Mouse (Mus musculus) intestine, embryonic 14.5 days (tissue): Measurements from ENCODE around the gene Cdhr2. TPM values are rescaled to one million over a fixed set of nuclear protein-coding genes. Genes with fewer than 3 reads are reported as not detected.

Experiments
- ATAC-seq: fragments of 200-750 bp; cut with Nextera tagmentation; replicated peaks from 2 replicates; pipeline ENCODE4 v1.8.0; 2017; ENCODE audit warnings: low read depth, moderate number of reproducible peaks, moderate TSS enrichment, moderate library complexity; ENCODE audit not compliant: low FRiP score, low TSS enrichment
- DNase-seq: peaks from one replicate; pipeline ENCODE4 v3.0.0-alpha.2; 2018; ENCODE audit warnings: low spot score
- H3K27ac ChIP-seq: fragments of 300-500 bp; sonication (generic); 2 replicates; pipeline ENCODE4 v1.5.1; 2014; ENCODE audit warnings: low read depth, mild to moderate bottlenecking, control low read depth
- H3K27me3 ChIP-seq: fragments of 300-500 bp; sonication (generic); replicated peaks from 2 replicates; pipeline ENCODE4 v1.6.1; 2014; ENCODE audit warnings: low read length, control low read depth; ENCODE audit not compliant: control insufficient read depth, insufficient read depth
- H3K36me3 ChIP-seq: fragments of 300-500 bp; sonication (generic); 2 replicates; pipeline ENCODE4 v1.6.1; 2014; ENCODE audit warnings: low read length, control low read depth; ENCODE audit not compliant: control insufficient read depth, insufficient read depth
- H3K4me1 ChIP-seq: fragments of 300-500 bp; sonication (generic); replicated peaks from 2 replicates; pipeline ENCODE4 v1.6.1; 2014; ENCODE audit warnings: low read length, control low read depth, mixed read lengths; ENCODE audit not compliant: control insufficient read depth, insufficient read depth
- H3K4me2 ChIP-seq: fragments of 300-500 bp; sonication (generic); 2 replicates; pipeline ENCODE4 v1.6.1; 2014; ENCODE audit warnings: low read length
- H3K4me3 ChIP-seq: fragments of 300-500 bp; sonication (generic); 2 replicates; pipeline ENCODE4 v1.5.1; 2014; ENCODE audit warnings: low read depth, low read length, control low read depth, mixed read lengths
- H3K9ac ChIP-seq: fragments of 300-500 bp; sonication (generic); 2 replicates; pipeline ENCODE4 v1.6.1; 2014; ENCODE audit warnings: mild to moderate bottlenecking, low read length
- H3K9me3 ChIP-seq: fragments of 300-500 bp; sonication (generic); 2 replicates; pipeline ENCODE4 v1.6.1; 2016; ENCODE audit warnings: low read length, control low read depth; ENCODE audit not compliant: control insufficient read depth
- WGBS: fragments of 180-500 bp; shearing (Covaris S2); extraction: QIAGEN DNeasy Blood & Tissue Kit; methylation state at CpG from one replicate; pipeline ENCODE4 v1.1.7; 2014; 5-methylcytosine and 5-hydroxymethylcytosine counted together
- polyA plus RNA-seq: library from polyadenylated mRNA; unstranded; fragments of >200 nt; fragmentation: Nextera tagmentation; extraction: Ambion mirVana; gene quantifications from 2 replicates; pipeline ENCODE4 v1.2.1, GENCODE M21; 2014

Cdhr2 gene
- polyA plus RNA-seq, 1 experiment from 2014 or later, result 11.8 TPM

GRCm38 (mm10) chr13:54702507-54702906 lies 1.2 kb downstream of the Cdhr2 start:
- DNase-seq (no peak), ATAC-seq (no peak)
- H3K27ac ChIP-seq, result no peak overlapping the region
- H3K4me1 ChIP-seq, result no peaks in the 10 kb centered on the region; the same call in 1 of the 2 replicates
- no peak overlapping the region for H3K4me2 ChIP-seq
- H3K27me3 ChIP-seq, result no peaks in the 10 kb centered on the region
- no peaks in the 10 kb centered on the region for H3K36me3 ChIP-seq
- no peak overlapping the region for H3K9ac ChIP-seq
- H3K4me3 ChIP-seq, result no peak overlapping the region
- WGBS, result 77% methylated on average over 7 of the region's 7 CpGs
- no peaks in the 10 kb centered on the region for H3K9me3 ChIP-seq

- Histone ChIP-seq H3K9me3 (no peaks in the 10 kb centered on the region), H3K9ac (no peak overlapping the region), H3K4me1 (no peaks in the 10 kb centered on the region; the same call in 1 of the 2 replicates), H3K27me3 (no peaks in the 10 kb centered on the region), H3K4me3 (no peak overlapping the region), H3K36me3 (no peaks in the 10 kb centered on the region), H3K4me2 (no peak overlapping the region), H3K27ac (no peak overlapping the region)
- no peak for ATAC-seq
- DNase-seq, result no peak
- 51% methylated on average over 6 of the region's 6 CpGs for WGBS
Observed at GRCm38 (mm10) chr13:54704890-54705289, 3.6 kb downstream of the Cdhr2 start.

GRCm38 (mm10) chr13:54710866-54711265 lies 9.6 kb downstream of the Cdhr2 start:
- Histone ChIP-seq H3K27ac (no peak overlapping the region), H3K9ac (no peak overlapping the region), H3K4me2 (no peak overlapping the region), H3K9me3 (no peaks in the 10 kb centered on the region; the same call in 1 of the 2 replicates), H3K27me3 (no peaks in the 10 kb centered on the region), H3K36me3 (no peaks in the 10 kb centered on the region), H3K4me1 (no peaks in the 10 kb centered on the region), H3K4me3 (no peak overlapping the region)
- DNase-seq, result no peak
- WGBS, result 84% methylated on average over 3 of the region's 3 CpGs
- ATAC-seq, result no peak

- DNase-seq (no peak), ATAC-seq (no peak)
- no peaks in the 10 kb centered on the region for H3K36me3 ChIP-seq
- no peaks in the 10 kb centered on the region for H3K4me1 ChIP-seq
- H3K9me3 ChIP-seq, result no peaks in the 10 kb centered on the region; the same call in 1 of the 2 replicates
- H3K4me2 ChIP-seq, result no peak overlapping the region
- no peaks in the 10 kb centered on the region for H3K27me3 ChIP-seq
- no peak overlapping the region for H3K4me3 ChIP-seq
- H3K9ac ChIP-seq, result no peak overlapping the region
- no peak overlapping the region for H3K27ac ChIP-seq
- WGBS, result 45% methylated on average over 4 of the region's 4 CpGs
Observed at GRCm38 (mm10) chr13:54714393-54714792, 13.1 kb downstream of the Cdhr2 start.

- H3K4me2 ChIP-seq, result no peak overlapping the region
- H3K27ac ChIP-seq, result no peak overlapping the region
- H3K27me3 ChIP-seq, result no peaks in the 10 kb centered on the region
- H3K36me3 ChIP-seq, result no peaks in the 10 kb centered on the region
- H3K9ac ChIP-seq, result no peak overlapping the region
- no peak overlapping the region for H3K4me3 ChIP-seq
- ATAC-seq, result no peak
- DNase-seq, result no peak
- H3K9me3 ChIP-seq, result no peaks in the 10 kb centered on the region; the same call in 1 of the 2 replicates
- 55% methylated on average over 10 of the region's 10 CpGs for WGBS
- no peaks in the 10 kb centered on the region for H3K4me1 ChIP-seq
Observed at GRCm38 (mm10) chr13:54714996-54715395, 13.7 kb downstream of the Cdhr2 start.

GRCm38 (mm10) chr13:54716916-54717315 lies 15.7 kb downstream of the Cdhr2 start:
- no peaks in the 10 kb centered on the region for H3K36me3 ChIP-seq
- H3K4me3 ChIP-seq, result no peak overlapping the region
- no peak overlapping the region for H3K4me2 ChIP-seq
- H3K4me1 ChIP-seq, result no peaks in the 10 kb centered on the region
- no peaks in the 10 kb centered on the region for H3K9me3 ChIP-seq
- no peak overlapping the region for H3K9ac ChIP-seq
- ATAC-seq, result 0 out of 2 replicates have a peak, but pooled peaks have one; percentile 55
- 1% methylated on average over 5 of the region's 5 CpGs for WGBS
- no peak for DNase-seq
- no peak overlapping the region for H3K27ac ChIP-seq
- H3K27me3 ChIP-seq, result no peaks in the 10 kb centered on the region

GRCm38 (mm10) chr13:54723143-54723542 lies 21.9 kb downstream of the Cdhr2 start:
- 90% methylated on average over 3 of the region's 3 CpGs for WGBS
- Histone ChIP-seq H3K27ac (no peak overlapping the region), H3K36me3 (no peaks in the 10 kb centered on the region), H3K9me3 (no peaks in the 10 kb centered on the region), H3K9ac (no peak overlapping the region), H3K4me3 (no peak overlapping the region), H3K4me1 (no peaks in the 10 kb centered on the region), H3K4me2 (no peak overlapping the region), H3K27me3 (no peaks in the 10 kb centered on the region)
- DNase-seq, result no peak
- ATAC-seq, result no peak

GRCm38 (mm10) chr13:54726131-54726530 lies 24.9 kb downstream of the Cdhr2 start:
- DNase-seq (no peak), ATAC-seq (no peak)
- Histone ChIP-seq H3K4me3 (no peak overlapping the region), H3K27ac (no peak overlapping the region), H3K9ac (no peak overlapping the region), H3K4me1 (no peaks in the 10 kb centered on the region), H3K27me3 (no peaks in the 10 kb centered on the region), H3K36me3 (no peaks in the 10 kb centered on the region), H3K4me2 (no peak overlapping the region), H3K9me3 (no peaks in the 10 kb centered on the region)
- WGBS, result 68% methylated on average over 11 of the region's 11 CpGs

GRCm38 (mm10) chr13:54736931-54737330 lies 35.7 kb downstream of the Cdhr2 start:
- Histone ChIP-seq H3K4me2 (peak overlapping the region; percentile 53; the same call in 1 of the 2 replicates), H3K36me3 (no peaks in the 10 kb centered on the region), H3K4me3 (0 out of 2 replicates have a peak overlapping the region, but pooled peaks have one; percentile 35), H3K9ac (no peak overlapping the region), H3K27ac (no peak overlapping the region), H3K4me1 (no peaks in the 10 kb centered on the region), H3K27me3 (peaks cover 46% of the 10 kb centered on the region), H3K9me3 (no peaks in the 10 kb centered on the region)
- ATAC-seq (no peak), DNase-seq (no peak)
- 34% methylated on average over 3 of the region's 3 CpGs for WGBS
